Mouse (Mus musculus) liver, embryonic 16.5 days (tissue): ENCODE data around the gene Zfp663. TPM values are rescaled to one million over a fixed set of nuclear protein-coding genes. Genes with fewer than 3 reads are reported as not detected.

Experiments
- ATAC-seq: fragments of 200-750 bp; cut with Nextera tagmentation; 2 replicates; pipeline ENCODE4 v1.8.0; 2017; ENCODE audit warnings: low read depth, mild to moderate bottlenecking, moderate number of reproducible peaks, moderate library complexity
- H3K27ac ChIP-seq: fragments of 300-500 bp; sonication (generic); 2 replicates; pipeline ENCODE4 v1.5.1; 2014; ENCODE audit warnings: mild to moderate bottlenecking, low read length
- H3K27me3 ChIP-seq: fragments of 300-500 bp; sonication (generic); 2 replicates; pipeline ENCODE4 v1.6.1; 2014; ENCODE audit warnings: low read depth, low read length, mixed read lengths; ENCODE audit not compliant: control insufficient read depth, insufficient read depth
- H3K36me3 ChIP-seq: fragments of 300-500 bp; sonication (generic); 2 replicates; pipeline ENCODE4 v1.6.1; 2014; ENCODE audit warnings: mild to moderate bottlenecking; ENCODE audit not compliant: control insufficient read depth, insufficient read depth
- H3K4me1 ChIP-seq: fragments of 300-500 bp; sonication (generic); 2 replicates; pipeline ENCODE4 v1.6.1; 2014; ENCODE audit warnings: low read depth, low read length, mixed read lengths; ENCODE audit not compliant: control insufficient read depth
- H3K4me2 ChIP-seq: fragments of 300-500 bp; sonication (generic); 2 replicates; pipeline ENCODE4 v1.6.1; 2014; ENCODE audit warnings: low read depth, low read length, mixed read lengths
- H3K4me3 ChIP-seq: fragments of 300-500 bp; sonication (generic); 2 replicates; pipeline ENCODE4 v1.5.1; 2014; ENCODE audit warnings: low read depth, mild to moderate bottlenecking, low read length
- H3K9ac ChIP-seq: fragments of 300-500 bp; sonication (generic); 2 replicates; pipeline ENCODE4 v1.6.1; 2014; ENCODE audit warnings: low read depth, low read length
- H3K9me3 ChIP-seq: fragments of 300-500 bp; sonication (generic); replicated peaks from 2 replicates; pipeline ENCODE4 v1.6.1; 2016; ENCODE audit warnings: low read length; ENCODE audit not compliant: control insufficient read depth
- WGBS: fragments of 180-500 bp; shearing (Covaris S2); extraction: QIAGEN DNeasy Blood & Tissue Kit; methylation state at CpG from one replicate; pipeline ENCODE4 v1.1.7; 2014; ENCODE audit not compliant: insufficient replicate concordance; 5-methylcytosine and 5-hydroxymethylcytosine counted together
- polyA plus RNA-seq: library from polyadenylated mRNA; unstranded; fragments of >200 nt; fragmentation: Nextera tagmentation; extraction: Ambion mirVana; gene quantifications from 2 replicates; pipeline ENCODE4 v1.2.1, GENCODE M21; 2015

The Zfp663 gene
- polyA plus RNA-seq, 1 experiment from 2014 or later: not detected

DNA sequence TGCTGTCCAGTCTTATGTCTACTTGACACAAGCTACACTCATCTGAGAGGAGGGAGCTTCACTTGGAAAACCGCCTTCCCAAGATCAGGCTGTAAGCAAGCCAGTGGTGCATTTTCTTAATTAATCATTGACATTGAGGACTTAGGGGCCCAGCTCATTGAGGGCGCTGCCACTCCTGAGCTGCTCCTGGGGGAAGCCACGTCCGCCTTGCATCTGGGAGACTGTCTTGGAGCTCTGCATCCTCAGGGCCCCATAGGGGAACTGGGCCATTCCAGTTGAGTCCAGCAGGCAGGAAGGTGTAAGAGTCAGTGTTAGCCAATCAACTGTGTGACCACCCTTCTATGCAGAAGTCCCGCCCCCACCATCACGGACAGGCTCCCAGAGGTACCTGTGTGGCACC, 60.7 kb downstream of the Zfp663 start:
- no peaks in the 10 kb centered on the region for H3K27me3 ChIP-seq
- H3K4me2 ChIP-seq: no peak overlapping the region
- peaks cover 7% of the 10 kb centered on the region; the same call in 1 of the 2 replicates for H3K36me3 ChIP-seq
- no peak overlapping the region for H3K9ac ChIP-seq
- H3K9me3 ChIP-seq: no peaks in the 10 kb centered on the region
- 81% methylated on average over 6 of the region's 6 CpGs for WGBS
- no peak for ATAC-seq
- H3K27ac ChIP-seq: no peak overlapping the region
- no peaks in the 10 kb centered on the region; the same call in 1 of the 2 replicates for H3K4me1 ChIP-seq
- no peak overlapping the region for H3K4me3 ChIP-seq

DNA sequence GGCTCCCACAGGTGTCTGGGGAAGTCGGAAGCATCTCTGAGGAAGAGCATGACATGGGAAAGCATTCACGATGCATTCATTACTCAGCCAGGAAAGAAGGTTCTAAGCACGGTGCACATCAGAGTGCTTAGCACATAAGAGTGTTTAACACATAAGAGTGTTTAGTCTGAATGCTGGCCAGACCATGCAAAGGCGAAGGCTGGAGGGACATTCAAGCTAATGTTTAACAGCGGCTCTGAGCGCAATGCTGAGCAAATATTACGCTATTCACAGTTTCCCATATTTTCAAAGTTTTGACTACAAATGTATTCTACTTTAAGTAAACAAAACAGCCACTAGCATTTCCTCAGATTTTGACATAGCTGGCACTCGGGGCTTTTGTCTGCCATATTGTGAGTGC, 63.1 kb downstream of the Zfp663 start:
- Histone ChIP-seq H3K4me3 (no peak overlapping the region), H3K9me3 (no peaks in the 10 kb centered on the region), H3K27ac (peak overlapping the region; percentile 77), H3K4me1 (no peaks in the 10 kb centered on the region; the same call in 1 of the 2 replicates), H3K4me2 (no peak overlapping the region), H3K36me3 (peaks cover 3% of the 10 kb centered on the region; the same call in 1 of the 2 replicates), H3K27me3 (no peaks in the 10 kb centered on the region), H3K9ac (no peak overlapping the region)
- peak; percentile 68 for ATAC-seq
- 71% methylated on average over 8 of the region's 8 CpGs for WGBS

DNA sequence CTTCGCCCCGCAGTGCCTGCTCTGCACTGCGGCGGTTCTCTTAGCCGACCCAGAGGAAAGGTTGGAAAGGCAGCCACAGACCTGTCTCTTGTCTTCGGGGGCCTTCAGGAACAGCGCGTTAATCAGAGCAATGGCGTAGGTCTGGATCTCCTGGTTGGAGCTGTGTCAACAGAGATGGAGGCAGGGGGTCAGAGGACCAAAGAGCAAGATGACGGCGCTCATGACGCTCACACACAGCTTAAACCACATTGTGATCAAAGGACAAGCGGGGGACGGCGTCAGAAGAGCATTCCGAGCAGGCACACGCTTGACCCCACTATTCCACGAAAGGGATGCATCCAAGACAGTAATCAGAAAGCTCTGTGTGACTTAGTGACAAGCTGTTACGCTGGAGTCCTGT, 63.7 kb downstream of the Zfp663 start:
- Histone ChIP-seq H3K4me1 (no peaks in the 10 kb centered on the region; the same call in 1 of the 2 replicates), H3K9ac (no peak overlapping the region), H3K27ac (peak overlapping the region; percentile 77), H3K36me3 (peaks cover 3% of the 10 kb centered on the region; the same call in 1 of the 2 replicates), H3K9me3 (no peaks in the 10 kb centered on the region), H3K27me3 (no peaks in the 10 kb centered on the region), H3K4me2 (no peak overlapping the region), H3K4me3 (no peak overlapping the region)
- 79% methylated on average over 19 of the region's 19 CpGs for WGBS
- peak; percentile 42 for ATAC-seq

DNA sequence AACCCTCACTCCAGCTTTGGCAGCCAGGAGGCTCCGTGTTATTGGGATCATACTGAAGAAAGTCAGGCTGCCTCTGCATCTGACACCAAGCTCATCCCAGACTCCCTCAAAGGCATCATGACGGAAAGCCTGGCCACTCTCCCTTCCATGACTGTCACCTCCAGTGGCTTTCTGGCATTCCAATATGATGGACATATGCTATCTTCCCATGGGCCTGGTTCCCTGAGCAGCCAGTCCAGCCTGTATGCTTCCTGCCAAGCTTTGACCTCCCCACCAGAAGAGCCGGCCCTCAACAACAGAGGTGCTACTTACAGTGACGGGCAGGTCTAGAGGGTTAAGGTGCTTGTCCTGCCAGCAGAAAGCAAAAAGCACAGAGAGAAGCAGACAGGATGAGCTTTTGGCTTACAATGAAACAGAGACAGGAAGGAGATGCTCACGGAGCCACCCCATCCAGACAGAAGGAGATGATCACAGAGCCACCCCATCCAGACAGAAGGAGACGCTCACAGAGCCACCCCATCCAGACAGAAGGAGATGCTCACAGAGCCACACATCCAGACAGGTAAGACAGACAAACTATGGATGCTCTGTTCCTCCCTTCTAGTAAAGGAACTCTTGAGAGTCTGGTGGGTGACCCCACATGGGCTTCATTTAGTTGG, 65.0 kb downstream of the Zfp663 start:
- WGBS: 75% methylated on average over 6 of the region's 6 CpGs
- H3K4me1 ChIP-seq: no peaks in the 10 kb centered on the region; the same call in 1 of the 2 replicates
- H3K4me2 ChIP-seq: no peak overlapping the region
- H3K4me3 ChIP-seq: no peak overlapping the region
- H3K9ac ChIP-seq: no peak overlapping the region
- H3K36me3 ChIP-seq: peaks cover 3% of the 10 kb centered on the region; the same call in 1 of the 2 replicates
- H3K27ac ChIP-seq: no peak overlapping the region
- H3K9me3 ChIP-seq: no peaks in the 10 kb centered on the region
- ATAC-seq: no peak
- H3K27me3 ChIP-seq: no peaks in the 10 kb centered on the region

DNA sequence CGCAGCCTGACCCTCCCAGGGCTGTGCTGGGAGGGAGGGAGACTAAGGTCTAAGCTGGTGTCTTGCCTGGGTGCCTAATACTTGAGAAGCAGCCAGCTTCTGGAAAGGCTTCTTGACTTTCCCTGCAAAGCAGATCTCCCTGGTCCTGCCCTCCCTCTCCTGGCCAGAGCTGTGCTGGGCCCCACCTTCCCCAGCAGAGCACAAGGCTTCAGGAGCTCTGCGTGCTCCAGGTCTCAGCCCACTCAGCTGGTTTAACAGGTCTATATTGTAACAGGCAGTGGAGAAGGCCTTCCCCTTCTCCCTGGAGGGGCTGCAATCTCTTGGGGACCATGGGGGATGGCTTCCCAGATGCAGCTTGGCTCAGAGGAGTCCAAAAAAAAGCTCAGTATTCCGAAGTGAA, 67.1 kb downstream of the Zfp663 start:
- Histone ChIP-seq H3K4me3 (no peak overlapping the region), H3K36me3 (peaks cover 9% of the 10 kb centered on the region; the same call in 1 of the 2 replicates), H3K27me3 (no peaks in the 10 kb centered on the region), H3K4me2 (no peak overlapping the region), H3K27ac (no peak overlapping the region), H3K9me3 (no peaks in the 10 kb centered on the region), H3K9ac (no peak overlapping the region), H3K4me1 (no peaks in the 10 kb centered on the region; the same call in 1 of the 2 replicates)
- WGBS: 64% methylated on average over 3 of the region's 3 CpGs
- ATAC-seq: no peak

Other genes with a start within 250 kb of the Zfp663 start
- not detected in 2 replicates for gene Cdh22, start 133.9 kb downstream of the Zfp663 start, polyA plus RNA-seq
- gene Slc35c2, start 80.9 kb downstream of the Zfp663 start, polyA plus RNA-seq: 37.9 and 47.2 TPM in 2 replicates
- 15.9 and 16.3 TPM in 2 replicates for gene Elmo2, start 42.2 kb downstream of the Zfp663 start, polyA plus RNA-seq
- 0.96 and 0.97 TPM in 2 replicates for gene Zfp334, start 19.5 kb upstream of the Zfp663 start, polyA plus RNA-seq
- 3.4 and 3.9 TPM in 2 replicates for gene Ocstamp, start 31.7 kb upstream of the Zfp663 start, polyA plus RNA-seq
- 19.7 and 24.6 TPM in 2 replicates for gene Slc13a3, start 104.5 kb upstream of the Zfp663 start, polyA plus RNA-seq
- gene Trp53rka, start 124.6 kb upstream of the Zfp663 start, polyA plus RNA-seq: 7.9 and 8.2 TPM in 2 replicates
- gene Slc2a10, start 135.1 kb upstream of the Zfp663 start, polyA plus RNA-seq: 0.26 and 0.27 TPM in 2 replicates
- gene Eya2, start 226.3 kb upstream of the Zfp663 start, polyA plus RNA-seq: 0.07 and 0.22 TPM in 2 replicates